Mouse (Mus musculus): ENCODE results near the gene Egr4.

The Egr4 gene

GRCm38 (mm10) chr6:85513531-85513910 lies at the start of gene Egr4:
TSS of gene Egr4 (minus strand) at chr6:85513589.
- no peak for DNase-seq

- DNase-seq, result no peak
Measured at GRCm38 (mm10) chr6:85562374-85562773, 49.0 kb upstream of the Egr4 start.

- no peak for DNase-seq
Measured at GRCm38 (mm10) chr6:85547642-85548041, 34.3 kb upstream of the Egr4 start.

- no peak for DNase-seq
Measured at GRCm38 (mm10) chr6:85544251-85544881, 31.0 kb upstream of the Egr4 start.

- no peak for DNase-seq
Measured at GRCm38 (mm10) chr6:85543351-85544175, 30.2 kb upstream of the Egr4 start.

GRCm38 (mm10) chr6:85522825-85523224 lies 9.4 kb upstream of the Egr4 start:
- no peak for DNase-seq

GRCm38 (mm10) chr6:85522026-85522425 lies 8.6 kb upstream of the Egr4 start:
- DNase-seq, result no peak

GRCm38 (mm10) chr6:85518091-85518693 lies 4.8 kb upstream of the Egr4 start:
- no peak for DNase-seq

- no peak for DNase-seq
Measured at GRCm38 (mm10) chr6:85515941-85516340, 2.6 kb upstream of the Egr4 start.

GRCm38 (mm10) chr6:85512577-85513530 lies 535 bp downstream of the Egr4 start:
- no peak for DNase-seq

GRCm38 (mm10) chr6:85512056-85512440 lies 1.3 kb downstream of the Egr4 start:
- no peak for DNase-seq

GRCm38 (mm10) chr6:85511286-85512055 lies 1.9 kb downstream of the Egr4 start:
- no peak for DNase-seq

GRCm38 (mm10) chr6:85510476-85510875 lies 2.9 kb downstream of the Egr4 start:
- no peak for DNase-seq

- DNase-seq, result no peak
Measured at GRCm38 (mm10) chr6:85508602-85509001, 4.8 kb downstream of the Egr4 start.

- DNase-seq, result no peak
Measured at GRCm38 (mm10) chr6:85504908-85505307, 8.5 kb downstream of the Egr4 start.

- no peak for DNase-seq
Measured at GRCm38 (mm10) chr6:85502911-85503250, 10.5 kb downstream of the Egr4 start, which contains the start of gene Fbxo41. TSS of gene Fbxo41 (minus strand) at chr6:85502994.

- no peak for DNase-seq
Measured at GRCm38 (mm10) chr6:85502103-85502910, 11.1 kb downstream of the Egr4 start.

- no peak for DNase-seq
Measured at GRCm38 (mm10) chr6:85501571-85502102, 11.8 kb downstream of the Egr4 start.

GRCm38 (mm10) chr6:85500416-85500815 lies 13.0 kb downstream of the Egr4 start:
- DNase-seq, result no peak

GRCm38 (mm10) chr6:85498147-85498546 lies 15.2 kb downstream of the Egr4 start:
- DNase-seq, result no peak

GRCm38 (mm10) chr6:85496976-85497375 lies 16.4 kb downstream of the Egr4 start:
- no peak for DNase-seq
